8 mouse cellular contexts compared by ENCODE assay signal in genomic region chr6:4747677-4748505, GRCm38 (mm10). TPM values are rescaled to one million over a fixed set of nuclear protein-coding genes. Genes with fewer than 3 reads are reported as not detected.
A peak's percentile ranks its signal among the peaks of the same experiment; 100 is the strongest.
DNase-seq lines count a peak whose midpoint lies in the region; ATAC-seq and TF ChIP-seq lines count a peak whose summit lies in the region.

No protein-coding gene starts in this region.

- peak; percentile 22; the same call in 1 of the 2 replicates for ATAC-seq in hindbrain, postnatal 0 days

- H3K27ac ChIP-seq in hindbrain, postnatal 0 days = peak overlapping the region; percentile 60; the same call in 1 of the 2 replicates
- H3K27ac ChIP-seq in left cerebral cortex, adult 2 months = peak overlapping the region; percentile 34; the same call in 1 of the 2 replicates

- no peaks in the 10 kb centered on the region for H3K36me3 ChIP-seq in hindbrain, postnatal 0 days (ENCODE audit: insufficient read depth, low read length)

- 0 out of 2 replicates have a peak, but pooled peaks cover 4% of the 10 kb centered on the region for H3K9me3 ChIP-seq in hindbrain, postnatal 0 days (ENCODE audit: low read length)

- H3K4me2 ChIP-seq in hindbrain, postnatal 0 days (ENCODE audit: low read depth, low read length) = peak overlapping the region; percentile 64

- intact Hi-C loops in left cerebral cortex, adult 2 months (cut with DNase I) = loop anchor here (1.0 to 5.0 kb wide), 5 partner anchors 147 to 634 kb away; partner anchors contain the start of genes Asb4, Casd1 and Ppp1r9a

- H3K4me3 ChIP-seq in hindbrain, postnatal 0 days (ENCODE audit: low read length) = peak overlapping the region; percentile 45
- H3K4me3 ChIP-seq in left cerebral cortex, adult 2 months = peak overlapping the region; percentile 57

- no peaks in the 10 kb centered on the region for H3K27me3 ChIP-seq in hindbrain, postnatal 0 days (ENCODE audit: insufficient read depth, low read length)

- no peaks in the 10 kb centered on the region for H3K4me1 ChIP-seq in hindbrain, postnatal 0 days (ENCODE audit: insufficient read depth, low read length)

- H3K9ac ChIP-seq in hindbrain, postnatal 0 days (replicated peaks; ENCODE audit: low read length) = peak overlapping the region; percentile 35; the same call in 1 of the 2 replicates

- no peak for TF ChIP-seq CTCF in hindbrain, postnatal 0 days (IDR thresholded peaks at IDR 0.05; ENCODE audit: low read depth)
- no peak for TF ChIP-seq CTCF in left cerebral cortex, adult 2 months (IDR thresholded peaks at IDR 0.05)

- DNase-seq in adrenal gland, adult 2 months = peak; percentile 53
- DNase-seq in adrenal gland, adult 18-20 months (ENCODE audit: low spot score in 2 of 2) = no peak
- DNase-seq in cerebellum, adult 8-10 months = peak; percentile 44
- DNase-seq in frontal cortex, postnatal 25 days (ENCODE audit: low spot score in 2 of 2) = peak; percentile 28 to 29
- peak; percentile 81 for DNase-seq in hindbrain, postnatal 0 days (ENCODE audit: low spot score)
- peak; percentile 40 to 46 for DNase-seq in left cerebral cortex, adult 2 months (ENCODE audit: extremely low spot score in 1 of 2, low spot score in 2 of 2)
- peak; percentile 18 for DNase-seq in lung, postnatal 25 days (ENCODE audit: low spot score)
- DNase-seq in right cerebral cortex, adult 2 months (ENCODE audit: low spot score in 2 of 2) = peak; percentile 54 to 63

- 55% methylated on average over 71 of the region's 71 CpGs for WGBS in hindbrain, postnatal 0 days

RNA-seq across cellular contexts. Expression of gene Peg10, which starts 0.8 kb away (rescaled TPM):
- 100 to 1,000 TPM; 220 to 417 TPM for total RNA-seq in adrenal gland, adult 2 months (2021)
- 102 and 152 TPM in 2 replicates for polyA plus RNA-seq in adrenal gland, adult 2 months (2012; rRNA removed)
- 100 to 1,000 TPM; 324 to 506 TPM for total RNA-seq in adrenal gland, adult 18-20 months (2021)
- 58.1 and 59.6 TPM in 2 replicates for total RNA-seq in hindbrain, postnatal 0 days (2014; rRNA removed)
- polyA plus RNA-seq in hindbrain, postnatal 0 days (2015; fragmentation: Nextera tagmentation; extraction: Ambion mirVana) = 3.9 and 4.0 TPM in 2 replicates
- 10 to 100 TPM; 13.6 to 17.8 TPM for total RNA-seq in left cerebral cortex, adult 2 months (2021)

RNA-seq across cellular contexts. Expression of gene Sgce, which starts 0.9 kb away (rescaled TPM):
- total RNA-seq in adrenal gland, adult 2 months (2021) = 10 to 100 TPM; 73.3 to 75.4 TPM
- polyA plus RNA-seq in adrenal gland, adult 2 months (2012; rRNA removed) = 10.3 and 11.9 TPM in 2 replicates
- total RNA-seq in adrenal gland, adult 18-20 months (2021) = 10 to 100 TPM; 70.9 to 72.3 TPM
- total RNA-seq in hindbrain, postnatal 0 days (2014; rRNA removed) = 25.5 and 29.7 TPM in 2 replicates
- 46.2 and 51.3 TPM in 2 replicates for polyA plus RNA-seq in hindbrain, postnatal 0 days (2015; fragmentation: Nextera tagmentation; extraction: Ambion mirVana)
- 10 to 100 TPM; 30.0 to 33.3 TPM for total RNA-seq in left cerebral cortex, adult 2 months (2021)

Comparison
In these comparisons a context has a peak if more than half of its experiments do, and no peak if none do; other contexts are left out.
1. DNase-seq: peak in adrenal gland, adult 2 months (single experiment), cerebellum, adult 8-10 months (single experiment), frontal cortex, postnatal 25 days (2 of 2), hindbrain, postnatal 0 days (single experiment), left cerebral cortex, adult 2 months (2 of 2), lung, postnatal 25 days (single experiment) and right cerebral cortex, adult 2 months (2 of 2); none in adrenal gland, adult 18-20 months (0 of 2).